Mouse (Mus musculus) lung, postnatal 0 days (tissue): Measurements from ENCODE around the gene Slc12a6. TPM values are rescaled to one million over a fixed set of nuclear protein-coding genes. Genes with fewer than 3 reads are reported as not detected.

Source experiments
- ATAC-seq: fragments of 200-750 bp; cut with Nextera tagmentation; 2 replicates; pipeline ENCODE4 v1.8.0; 2017; ENCODE audit warnings: moderate library complexity
- DNase-seq: peaks from one replicate; pipeline ENCODE4 v3.0.0-alpha.2; 2016; ENCODE audit warnings: low spot score
- H3K27ac ChIP-seq: fragments of 300-500 bp; sonication (generic); 2 replicates; pipeline ENCODE4 v1.5.1; 2014; ENCODE audit warnings: antibody characterized with exemption, mild to moderate bottlenecking, low read length, mixed read lengths
- H3K27me3 ChIP-seq: fragments of 300-500 bp; sonication (generic); replicated peaks from 2 replicates; pipeline ENCODE4 v1.6.1; 2014; ENCODE audit warnings: low read length, mixed read lengths; ENCODE audit not compliant: insufficient read depth
- H3K36me3 ChIP-seq: fragments of 300-500 bp; sonication (generic); 2 replicates; pipeline ENCODE4 v1.6.1; 2014; ENCODE audit warnings: low read length, mixed read lengths; ENCODE audit not compliant: insufficient read depth
- H3K4me1 ChIP-seq: fragments of 300-500 bp; sonication (generic); 2 replicates; pipeline ENCODE4 v1.6.1; 2014; ENCODE audit warnings: antibody characterized with exemption, low read depth, low read length, mixed read lengths; ENCODE audit not compliant: insufficient read depth
- H3K4me2 ChIP-seq: fragments of 300-500 bp; sonication (generic); replicated peaks from 2 replicates; pipeline ENCODE4 v1.6.1; 2014; ENCODE audit warnings: low read depth, mild to moderate bottlenecking, low read length, moderate library complexity, mixed read lengths
- H3K4me3 ChIP-seq: fragments of 300-500 bp; sonication (generic); 2 replicates; pipeline ENCODE4 v1.5.1; 2014; ENCODE audit warnings: low read depth, low read length
- H3K9ac ChIP-seq: fragments of 300-500 bp; sonication (generic); replicated peaks from 2 replicates; pipeline ENCODE4 v1.6.1; 2014; ENCODE audit warnings: low read depth, mild to moderate bottlenecking
- H3K9me3 ChIP-seq: fragments of 300-500 bp; sonication (generic); 2 replicates; pipeline ENCODE4 v1.6.1; 2016; ENCODE audit warnings: low read length, mixed read lengths
- CTCF ChIP-seq: IDR thresholded peaks from 2 replicates; pipeline ENCODE4 v1.5.1; 2016; ENCODE audit warnings: antibody characterized with exemption, mild to moderate bottlenecking
- EP300 ChIP-seq: IDR thresholded peaks from 2 replicates; pipeline ENCODE4 v1.6.1; 2016; ENCODE audit warnings: antibody characterized with exemption, mild to moderate bottlenecking, control low read depth
- WGBS: fragments of 180-500 bp; shearing (Covaris S2); extraction: QIAGEN DNeasy Blood & Tissue Kit; methylation state at CpG from one replicate; pipeline ENCODE4 v1.1.7; 2014; 5-methylcytosine and 5-hydroxymethylcytosine counted together
- polyA plus RNA-seq: library from polyadenylated mRNA; unstranded; fragments of >200 nt; fragmentation: Nextera tagmentation; extraction: Ambion mirVana; gene quantifications from 2 replicates; pipeline ENCODE4 v1.2.1, GENCODE M21; 2015

Gene Slc12a6
- polyA plus RNA-seq, 1 experiment from 2014 or later: 9.0 TPM

- no peaks in the 10 kb centered on the region for H3K36me3 ChIP-seq
- no peak overlapping the region for H3K27ac ChIP-seq
- DNase-seq: no peak
- no peak overlapping the region for H3K9ac ChIP-seq
- H3K4me1 ChIP-seq: no peaks in the 10 kb centered on the region
- ATAC-seq: no peak
- H3K9me3 ChIP-seq: no peaks in the 10 kb centered on the region
- TF ChIP-seq CTCF (no peak), EP300 (no peak)
- H3K4me3 ChIP-seq: no peak overlapping the region
- H3K4me2 ChIP-seq: no peak overlapping the region
- 86% methylated on average over 11 of the region's 11 CpGs for WGBS
- no peaks in the 10 kb centered on the region for H3K27me3 ChIP-seq
Measured at GRCm38 (mm10) chr2:112328069-112328777, 62.6 kb downstream of the Slc12a6 start.

GRCm38 (mm10) chr2:112332051-112332898 lies 66.7 kb downstream of the Slc12a6 start:
- no peaks in the 10 kb centered on the region for H3K27me3 ChIP-seq
- no peaks in the 10 kb centered on the region for H3K4me1 ChIP-seq
- no peak overlapping the region for H3K4me3 ChIP-seq
- no peak overlapping the region for H3K27ac ChIP-seq
- ATAC-seq (no peak), DNase-seq (peak; percentile 28)
- H3K4me2 ChIP-seq: no peak overlapping the region
- 44% methylated on average over 4 of the region's 4 CpGs for WGBS
- no peaks in the 10 kb centered on the region for H3K9me3 ChIP-seq
- no peak for TF ChIP-seq EP300
- no peak for TF ChIP-seq CTCF
- H3K36me3 ChIP-seq: peaks cover 7% of the 10 kb centered on the region; the same call in 1 of the 2 replicates
- H3K9ac ChIP-seq: no peak overlapping the region

- DNase-seq (no peak), ATAC-seq (no peak)
- Histone ChIP-seq H3K9ac (no peak overlapping the region), H3K4me3 (no peak overlapping the region), H3K27ac (no peak overlapping the region), H3K36me3 (peaks cover 26% of the 10 kb centered on the region), H3K4me1 (no peaks in the 10 kb centered on the region), H3K27me3 (no peaks in the 10 kb centered on the region), H3K4me2 (no peak overlapping the region), H3K9me3 (no peaks in the 10 kb centered on the region)
- TF ChIP-seq EP300 (no peak), CTCF (no peak)
- 92% methylated on average over 6 of the region's 6 CpGs for WGBS
Measured at GRCm38 (mm10) chr2:112337211-112337610, 71.6 kb downstream of the Slc12a6 start.

- Histone ChIP-seq H3K27me3 (no peaks in the 10 kb centered on the region), H3K4me3 (no peak overlapping the region), H3K9ac (no peak overlapping the region), H3K36me3 (peaks cover 31% of the 10 kb centered on the region), H3K4me1 (no peaks in the 10 kb centered on the region), H3K9me3 (no peaks in the 10 kb centered on the region), H3K4me2 (no peak overlapping the region), H3K27ac (no peak overlapping the region)
- WGBS: 77% methylated on average over 2 of the region's 2 CpGs
- TF ChIP-seq CTCF (peak; percentile 53), EP300 (no peak)
- no peak for DNase-seq
- no peak for ATAC-seq
Measured at GRCm38 (mm10) chr2:112339736-112340135, 74.1 kb downstream of the Slc12a6 start.

DNA sequence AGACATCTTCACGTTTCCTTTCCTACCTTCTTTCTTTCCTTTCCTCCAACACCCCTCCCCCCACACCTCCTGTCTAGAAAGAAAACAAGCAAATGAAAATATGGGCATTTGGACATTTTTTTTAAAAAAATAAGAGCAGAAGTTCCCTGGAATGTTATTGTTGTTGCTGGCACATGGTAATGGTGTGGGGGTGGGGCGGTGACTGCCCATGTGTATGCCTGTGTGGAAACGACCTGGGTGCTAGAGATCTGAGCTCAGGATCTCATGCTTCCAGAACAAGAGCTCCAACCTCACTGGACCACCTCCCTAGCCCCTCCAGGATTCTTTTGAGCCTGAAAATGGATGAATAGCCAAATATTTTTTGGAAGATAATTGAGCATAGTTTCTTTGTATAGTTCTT lies 75.5 kb downstream of the Slc12a6 start:
- no peak for ATAC-seq
- H3K9ac ChIP-seq: no peak overlapping the region
- H3K36me3 ChIP-seq: peaks cover 30% of the 10 kb centered on the region
- no peak for TF ChIP-seq CTCF
- TF ChIP-seq EP300: no peak
- no peaks in the 10 kb centered on the region for H3K27me3 ChIP-seq
- H3K27ac ChIP-seq: no peak overlapping the region
- no peaks in the 10 kb centered on the region for H3K9me3 ChIP-seq
- DNase-seq: no peak
- no peak overlapping the region for H3K4me3 ChIP-seq
- no peak overlapping the region for H3K4me2 ChIP-seq
- H3K4me1 ChIP-seq: no peaks in the 10 kb centered on the region
- WGBS: 62% methylated on average over 3 of the region's 3 CpGs

GRCm38 (mm10) chr2:112348246-112348645 lies 82.6 kb downstream of the Slc12a6 start:
- no peaks in the 10 kb centered on the region for H3K4me1 ChIP-seq
- ATAC-seq: no peak
- WGBS: 94% methylated on average over 3 of the region's 3 CpGs
- no peak overlapping the region for H3K4me2 ChIP-seq
- no peaks in the 10 kb centered on the region for H3K9me3 ChIP-seq
- peaks cover 35% of the 10 kb centered on the region for H3K36me3 ChIP-seq
- H3K4me3 ChIP-seq: no peak overlapping the region
- DNase-seq: no peak
- H3K27ac ChIP-seq: no peak overlapping the region
- H3K27me3 ChIP-seq: no peaks in the 10 kb centered on the region
- H3K9ac ChIP-seq: no peak overlapping the region
- TF ChIP-seq CTCF (no peak), EP300 (no peak)
